Mouse (Mus musculus) lung, postnatal 0 days (tissue): ENCODE measurements around the gene Fam174a. TPM values are rescaled to one million over a fixed set of nuclear protein-coding genes. Genes with fewer than 3 reads are reported as not detected.

Source experiments
- ATAC-seq: fragments of 200-750 bp; cut with Nextera tagmentation; 2 replicates; pipeline ENCODE4 v1.8.0; 2017; ENCODE audit warnings: moderate library complexity
- DNase-seq: peaks from one replicate; pipeline ENCODE4 v3.0.0-alpha.2; 2016; ENCODE audit warnings: low spot score
- H3K27ac ChIP-seq: fragments of 300-500 bp; sonication (generic); 2 replicates; pipeline ENCODE4 v1.5.1; 2014; ENCODE audit warnings: antibody characterized with exemption, mild to moderate bottlenecking, low read length, mixed read lengths
- H3K27me3 ChIP-seq: fragments of 300-500 bp; sonication (generic); replicated peaks from 2 replicates; pipeline ENCODE4 v1.6.1; 2014; ENCODE audit warnings: low read length, mixed read lengths; ENCODE audit not compliant: insufficient read depth
- H3K36me3 ChIP-seq: fragments of 300-500 bp; sonication (generic); 2 replicates; pipeline ENCODE4 v1.6.1; 2014; ENCODE audit warnings: low read length, mixed read lengths; ENCODE audit not compliant: insufficient read depth
- H3K4me1 ChIP-seq: fragments of 300-500 bp; sonication (generic); 2 replicates; pipeline ENCODE4 v1.6.1; 2014; ENCODE audit warnings: antibody characterized with exemption, low read depth, low read length, mixed read lengths; ENCODE audit not compliant: insufficient read depth
- H3K4me2 ChIP-seq: fragments of 300-500 bp; sonication (generic); replicated peaks from 2 replicates; pipeline ENCODE4 v1.6.1; 2014; ENCODE audit warnings: low read depth, mild to moderate bottlenecking, low read length, moderate library complexity, mixed read lengths
- H3K4me3 ChIP-seq: fragments of 300-500 bp; sonication (generic); 2 replicates; pipeline ENCODE4 v1.5.1; 2014; ENCODE audit warnings: low read depth, low read length
- H3K9ac ChIP-seq: fragments of 300-500 bp; sonication (generic); replicated peaks from 2 replicates; pipeline ENCODE4 v1.6.1; 2014; ENCODE audit warnings: low read depth, mild to moderate bottlenecking
- H3K9me3 ChIP-seq: fragments of 300-500 bp; sonication (generic); 2 replicates; pipeline ENCODE4 v1.6.1; 2016; ENCODE audit warnings: low read length, mixed read lengths
- CTCF ChIP-seq: IDR thresholded peaks from 2 replicates; pipeline ENCODE4 v1.5.1; 2016; ENCODE audit warnings: antibody characterized with exemption, mild to moderate bottlenecking
- EP300 ChIP-seq: IDR thresholded peaks from 2 replicates; pipeline ENCODE4 v1.6.1; 2016; ENCODE audit warnings: antibody characterized with exemption, mild to moderate bottlenecking, control low read depth
- WGBS: fragments of 180-500 bp; shearing (Covaris S2); extraction: QIAGEN DNeasy Blood & Tissue Kit; methylation state at CpG from one replicate; pipeline ENCODE4 v1.1.7; 2014; 5-methylcytosine and 5-hydroxymethylcytosine counted together
- polyA plus RNA-seq: library from polyadenylated mRNA; unstranded; fragments of >200 nt; fragmentation: Nextera tagmentation; extraction: Ambion mirVana; gene quantifications from 2 replicates; pipeline ENCODE4 v1.2.1, GENCODE M21; 2015

The Fam174a gene
- polyA plus RNA-seq, 1 experiment from 2014 or later = 65.8 TPM

DNA sequence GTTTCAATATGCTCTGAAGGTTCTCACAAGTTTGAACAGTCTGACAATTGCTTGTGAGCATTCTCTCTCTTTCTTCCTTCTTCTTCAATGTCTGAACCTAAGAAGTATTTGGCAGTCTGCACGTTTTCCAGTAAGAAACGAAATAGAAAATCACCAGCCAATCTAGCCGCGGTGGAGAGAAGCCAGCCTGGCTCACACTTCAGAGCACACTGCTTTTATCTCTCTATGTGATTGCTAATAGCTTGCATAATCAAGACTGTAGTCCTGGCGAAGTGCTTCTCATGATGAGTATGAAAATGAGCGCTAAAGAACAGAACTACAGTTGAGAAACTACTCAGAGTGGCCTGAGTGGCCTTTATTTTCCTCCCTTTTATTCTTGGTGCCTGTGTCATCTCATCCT, 62.0 kb downstream of the Fam174a start:
- no peak for ATAC-seq
- WGBS = 57% methylated on average over 6 of the region's 6 CpGs
- H3K4me2 ChIP-seq = no peak overlapping the region
- H3K9ac ChIP-seq = no peak overlapping the region
- H3K9me3 ChIP-seq = no peaks in the 10 kb centered on the region
- DNase-seq = peak; percentile 35
- H3K4me3 ChIP-seq = no peak overlapping the region
- H3K36me3 ChIP-seq = no peaks in the 10 kb centered on the region
- H3K27ac ChIP-seq = no peak overlapping the region
- TF ChIP-seq CTCF (no peak), EP300 (no peak)
- H3K4me1 ChIP-seq = no peaks in the 10 kb centered on the region
- no peaks in the 10 kb centered on the region for H3K27me3 ChIP-seq

DNA sequence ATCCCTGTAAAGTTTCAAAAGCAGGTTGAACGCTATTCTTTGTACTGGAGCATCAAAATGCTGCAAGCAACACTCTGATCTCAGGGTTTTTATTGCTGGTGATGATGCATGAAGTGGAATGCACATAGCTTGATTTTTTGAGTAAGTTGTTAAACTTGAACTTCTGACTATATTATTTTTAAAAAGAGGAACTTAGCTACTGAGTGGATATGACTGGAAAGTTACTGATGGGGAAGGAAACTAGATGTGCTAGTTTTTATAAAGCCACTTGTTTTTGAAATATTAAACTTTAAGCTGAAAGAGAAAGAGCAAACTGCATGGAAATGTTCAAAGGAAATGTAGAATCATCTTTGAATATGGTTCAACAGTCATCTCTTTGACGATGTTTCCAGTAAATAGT, 67.6 kb downstream of the Fam174a start:
- H3K9me3 ChIP-seq = no peaks in the 10 kb centered on the region
- 68% methylated on average over 2 of the region's 2 CpGs for WGBS

More for the DNA sequence above, 67.6 kb downstream of the Fam174a start:
- Histone ChIP-seq H3K36me3 (no peaks in the 10 kb centered on the region), H3K27ac (no peak overlapping the region), H3K4me2 (no peak overlapping the region), H3K4me3 (no peak overlapping the region), H3K27me3 (no peaks in the 10 kb centered on the region), H3K9ac (no peak overlapping the region), H3K4me1 (no peaks in the 10 kb centered on the region)
- TF ChIP-seq CTCF (no peak), EP300 (no peak)
- ATAC-seq (no peak), DNase-seq (no peak)
